Mouse (Mus musculus) hindbrain, embryonic 15.5 days (tissue): ENCODE measurements around the gene Gm17174. TPM values are rescaled to one million over a fixed set of nuclear protein-coding genes. Genes with fewer than 3 reads are reported as not detected.
"Not testable (repeated sequence)": the region's sequence is repeated elsewhere in the genome, so short reads cannot be mapped to it uniquely, and the experiment has no call there.

Source experiments
- ATAC-seq: fragments of 200-750 bp; cut with Nextera tagmentation; 2 replicates; pipeline ENCODE4 v1.8.0; 2017; ENCODE audit warnings: low read depth, moderate number of reproducible peaks, moderate TSS enrichment; ENCODE audit not compliant: low FRiP score
- H3K27ac ChIP-seq: fragments of 300-500 bp; sonication (generic); replicated peaks from 2 replicates; pipeline ENCODE4 v1.5.1; 2015; ENCODE audit warnings: mild to moderate bottlenecking, inconsistent platforms
- H3K27me3 ChIP-seq: fragments of 300-500 bp; sonication (generic); 2 replicates; pipeline ENCODE4 v1.6.1; 2015; ENCODE audit warnings: control low read depth, inconsistent platforms
- H3K36me3 ChIP-seq: fragments of 300-500 bp; sonication (generic); 2 replicates; pipeline ENCODE4 v1.6.1; 2015; ENCODE audit warnings: control low read depth, inconsistent platforms
- H3K4me1 ChIP-seq: fragments of 300-500 bp; sonication (generic); replicated peaks from 2 replicates; pipeline ENCODE4 v1.6.1; 2015; ENCODE audit warnings: control low read depth, inconsistent platforms
- H3K4me2 ChIP-seq: fragments of 300-500 bp; sonication (generic); 2 replicates; pipeline ENCODE4 v1.6.1; 2015; ENCODE audit warnings: moderate library complexity, mild to moderate bottlenecking, inconsistent platforms
- H3K4me3 ChIP-seq: fragments of 300-500 bp; sonication (generic); 2 replicates; pipeline ENCODE4 v1.5.1; 2015; ENCODE audit warnings: mild to moderate bottlenecking, inconsistent platforms
- H3K9ac ChIP-seq: fragments of 300-500 bp; sonication (generic); 2 replicates; pipeline ENCODE4 v1.6.1; 2015; ENCODE audit warnings: inconsistent platforms
- H3K9me3 ChIP-seq: fragments of 300-500 bp; sonication (generic); 2 replicates; pipeline ENCODE4 v1.6.1; 2016; ENCODE audit warnings: control low read depth, inconsistent platforms
- WGBS: fragments of 180-500 bp; shearing (Covaris S2); methylation state at CpG from one replicate; pipeline ENCODE4 v1.1.7; 2015; 5-methylcytosine and 5-hydroxymethylcytosine counted together
- polyA plus RNA-seq: library from polyadenylated mRNA; unstranded; fragments of >200 nt; fragmentation: Nextera tagmentation; extraction: Ambion mirVana; gene quantifications from 2 replicates; pipeline ENCODE4 v1.2.1, GENCODE M21; 2015

Gene Gm17174
- not detected in 2 replicates for polyA plus RNA-seq

DNA sequence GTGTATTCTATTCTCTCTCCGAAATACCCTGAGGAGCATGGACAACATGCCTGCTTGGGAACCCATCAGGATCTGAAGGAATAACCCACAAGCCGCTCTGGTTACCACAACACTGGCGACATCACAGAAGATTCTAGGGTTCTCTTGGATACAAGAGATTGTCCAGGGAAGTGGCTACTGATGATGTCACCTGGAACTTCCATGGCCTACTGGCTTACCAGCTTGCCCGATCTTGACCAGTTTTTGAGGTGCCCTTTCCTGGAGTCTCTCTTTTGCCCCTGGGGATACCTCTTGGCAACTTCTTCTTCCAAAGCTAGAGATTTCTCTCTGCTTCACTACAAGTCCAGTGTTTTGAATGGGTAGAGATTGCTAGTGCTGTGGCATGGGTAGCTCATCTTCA is at the start of gene Gm17174:
TSS of gene Gm17174 (minus strand) at position 101 of the 400 bp plus-strand sequence.
- H3K27ac ChIP-seq, H3K4me3 ChIP-seq, H3K36me3 ChIP-seq, H3K27me3 ChIP-seq, H3K9ac ChIP-seq, H3K4me1 ChIP-seq, H3K4me2 ChIP-seq, ATAC-seq, H3K9me3 ChIP-seq: not testable (repeated sequence)
- WGBS, result 97% methylated on average over 4 of the region's 4 CpGs

- not testable (repeated sequence) for H3K9ac ChIP-seq, H3K36me3 ChIP-seq, H3K4me1 ChIP-seq, H3K9me3 ChIP-seq, H3K27me3 ChIP-seq, H3K27ac ChIP-seq, ATAC-seq, H3K4me2 ChIP-seq, H3K4me3 ChIP-seq
- WGBS, result 86% methylated on average over 1 of the region's 1 CpGs
Measured at GRCm38 (mm10) chr14:51635566-51635965, 43.6 kb upstream of the Gm17174 start, which contains the start of gene Gm4181. Gm4181 (minus strand) TSS chr14:51635666.

GRCm38 (mm10) chr14:51632426-51632825 is 40.5 kb upstream of the Gm17174 start:
- not testable (repeated sequence) for ATAC-seq
- WGBS, result 100% methylated on average over 1 of the region's 1 CpGs

DNA sequence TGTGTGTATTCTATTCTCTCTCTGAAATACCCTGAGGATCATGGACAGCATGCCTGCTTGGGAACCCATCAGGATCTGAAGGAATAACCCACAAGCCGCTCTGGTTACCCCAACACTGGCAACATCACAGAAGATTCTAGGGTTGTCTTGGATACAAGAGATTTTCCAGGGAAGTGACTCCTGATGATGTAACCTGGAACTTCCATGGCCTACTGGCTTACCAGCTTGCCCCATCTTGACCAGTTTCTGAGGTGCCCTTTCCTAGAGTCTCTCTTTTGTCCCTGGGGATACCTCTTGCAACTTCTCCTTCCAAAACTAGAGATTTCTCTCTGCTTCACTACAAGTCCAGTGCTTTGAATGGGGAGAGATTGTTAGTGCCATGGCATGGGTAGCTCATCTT is 19.3 kb upstream of the Gm17174 start, which contains the start of gene Gm17078:
TSS of gene Gm17078 (minus strand) at position 101 of the 400 bp plus-strand sequence.
- Histone ChIP-seq H3K27me3 (no peaks in the 10 kb centered on the region), H3K4me1 (no peaks in the 10 kb centered on the region), H3K4me2 (no peak within 1 kb of the TSS), H3K9ac (no peak within 1 kb of the TSS), H3K9me3 (no peaks in the 10 kb centered on the region), H3K27ac (no peak within 1 kb of the TSS), H3K4me3 (no peak within 1 kb of the TSS), H3K36me3 (no peaks in the 10 kb centered on the region)
- ATAC-seq, result no peak
- WGBS, result 97% methylated on average over 1 of the region's 1 CpGs

More at GRCm38 (mm10) chr14:51632426-51632825, 40.5 kb upstream of the Gm17174 start:
- not testable (repeated sequence) for H3K4me2 ChIP-seq, H3K9ac ChIP-seq, H3K9me3 ChIP-seq, H3K27me3 ChIP-seq, H3K36me3 ChIP-seq, H3K27ac ChIP-seq, H3K4me1 ChIP-seq, H3K4me3 ChIP-seq

- H3K4me1 ChIP-seq, H3K27me3 ChIP-seq: not testable (repeated sequence)
- 92% methylated on average over 2 of the region's 2 CpGs for WGBS
Measured at GRCm38 (mm10) chr14:51573963-51574362, 18.0 kb downstream of the Gm17174 start, which contains the start of gene Gm17175. Gm17175 (minus strand) TSS chr14:51574063.

DNA sequence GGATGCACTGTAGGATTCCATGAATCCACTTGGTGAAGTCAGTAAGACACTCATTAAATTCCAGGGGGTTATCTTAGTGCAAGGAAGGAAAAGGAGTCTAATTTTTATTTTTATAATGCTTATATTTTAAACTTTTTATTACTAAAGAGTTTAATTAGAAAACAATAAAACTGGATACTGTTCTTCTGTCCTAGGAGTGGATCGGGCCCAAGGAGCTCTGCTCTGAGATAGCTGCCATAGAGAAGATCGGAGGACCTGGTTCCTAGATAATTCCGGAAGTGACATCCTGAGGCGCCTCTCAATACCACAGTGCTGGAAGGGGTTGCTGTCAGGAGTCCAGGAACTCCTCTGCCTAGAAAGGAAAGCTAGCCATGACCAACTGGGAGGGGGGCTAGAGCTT is 39.4 kb downstream of the Gm17174 start, which contains the start of gene Gm5622:
TSS of gene Gm5622 (plus strand) at position 301 of the 400 bp plus-strand sequence.
- Histone ChIP-seq H3K36me3 (no peaks in the 10 kb centered on the region), H3K4me2 (no peak within 1 kb of the TSS), H3K27ac (no peak within 1 kb of the TSS), H3K9me3 (no peaks in the 10 kb centered on the region), H3K4me1 (no peaks in the 10 kb centered on the region), H3K9ac (no peak within 1 kb of the TSS), H3K27me3 (no peaks in the 10 kb centered on the region), H3K4me3 (no peak within 1 kb of the TSS)
- 96% methylated on average over 4 of the region's 4 CpGs for WGBS
- ATAC-seq, result no peak

More at GRCm38 (mm10) chr14:51573963-51574362, 18.0 kb downstream of the Gm17174 start, which contains the start of gene Gm17175:
- H3K27ac ChIP-seq, H3K4me2 ChIP-seq, H3K36me3 ChIP-seq, ATAC-seq, H3K9me3 ChIP-seq, H3K9ac ChIP-seq, H3K4me3 ChIP-seq: not testable (repeated sequence)

Other genes starting within 250 kb of the Gm17174 start
- gene Gm7247, start 230.4 kb downstream of the Gm17174 start, polyA plus RNA-seq, result not detected in 2 replicates
- not detected in 2 replicates for gene Vmn2r88, start 181.3 kb downstream of the Gm17174 start, polyA plus RNA-seq
- gene Vmn2r89, start 140.3 kb downstream of the Gm17174 start, polyA plus RNA-seq, result not detected in 2 replicates
- gene Gm5622, start 39.3 kb downstream of the Gm17174 start, polyA plus RNA-seq, result not detected in 2 replicates
- gene Gm17175, start 18.1 kb downstream of the Gm17174 start, polyA plus RNA-seq, result not detected in 2 replicates
- not detected in 2 replicates for gene Gm17078, start 19.2 kb upstream of the Gm17174 start, polyA plus RNA-seq
- gene Gm4181, start 43.5 kb upstream of the Gm17174 start, polyA plus RNA-seq, result not detected in 2 replicates
- not detected in 2 replicates for gene Gm17079, start 103.3 kb upstream of the Gm17174 start, polyA plus RNA-seq
- gene Gm5800, start 125.0 kb upstream of the Gm17174 start, polyA plus RNA-seq, result not detected in 2 replicates
- gene Ang4, start 181.5 kb upstream of the Gm17174 start, polyA plus RNA-seq, result not detected in 2 replicates
- not detected in 2 replicates for gene AY358078, start 207.9 kb upstream of the Gm17174 start, polyA plus RNA-seq